Mouse (Mus musculus) thymus, adult 2 months (tissue): ENCODE measurements around the gene Slco3a1. TPM values are rescaled to one million over a fixed set of nuclear protein-coding genes. Genes with fewer than 3 reads are reported as not detected.
A peak's percentile ranks its signal among the peaks of the same experiment; 100 is the strongest.

Source experiments
- DNase-seq: peaks from one replicate; pipeline ENCODE4 v3.0.0; 2021
- H3K27ac ChIP-seq: fragments of 200-500 bp; 2 replicates; pipeline ENCODE4 v1.5.1; 2012; ENCODE audit warnings: low read length, control low read depth; ENCODE audit not compliant: control insufficient read depth, insufficient read depth
- H3K27me3 ChIP-seq: fragments of 200-500 bp; 2 replicates; pipeline ENCODE4 v1.6.1; 2012; ENCODE audit warnings: mild to moderate bottlenecking, low read length, moderate library complexity, mixed read lengths; ENCODE audit not compliant: control insufficient read depth, insufficient read depth
- H3K36me3 ChIP-seq: fragments of 200-500 bp; 2 replicates; pipeline ENCODE4 v1.6.1; 2012; ENCODE audit warnings: mild to moderate bottlenecking, low read length, moderate library complexity; ENCODE audit not compliant: control insufficient read depth, insufficient read depth
- H3K4me1 ChIP-seq: fragments of 200-500 bp; replicated peaks from 2 replicates; pipeline ENCODE4 v1.6.1; 2012; ENCODE audit warnings: low read length; ENCODE audit not compliant: control insufficient read depth, insufficient read depth
- H3K4me3 ChIP-seq: fragments of 200-500 bp; 2 replicates; pipeline ENCODE4 v1.5.1; 2012; ENCODE audit warnings: mild to moderate bottlenecking, low read length, control low read depth, moderate library complexity; ENCODE audit not compliant: control insufficient read depth, insufficient read depth
- CTCF ChIP-seq: fragments of 200-500 bp; IDR thresholded peaks from 2 replicates; pipeline ENCODE4 v1.5.1; 2012; ENCODE audit warnings: mild to moderate bottlenecking, control low read depth, low read length, moderate library complexity, borderline replicate concordance; ENCODE audit not compliant: control insufficient read depth, poor library complexity, insufficient read depth; ENCODE audit errors: extremely low read depth
- POLR2A ChIP-seq: fragments of 200-500 bp; IDR thresholded peaks from 2 replicates; pipeline ENCODE4 v1.6.1; 2012; ENCODE audit warnings: mild to moderate bottlenecking, low read length, control low read depth, moderate library complexity; ENCODE audit not compliant: control insufficient read depth, poor library complexity, insufficient read depth; ENCODE audit errors: extremely low read depth
- WGBS: fragments of 180-500 bp; shearing (Covaris S2); methylation state at CpG from one replicate; pipeline ENCODE4 v1.1.7; 2018; 5-methylcytosine and 5-hydroxymethylcytosine counted together
- polyA plus RNA-seq: library from polyadenylated mRNA; depleted of rRNA; stranded (reverse); fragments of >200 nt; gene quantifications from 2 replicates; pipeline ENCODE4 v1.2.3, GENCODE M21; 2012

Gene Slco3a1
- polyA plus RNA-seq, 1 experiment = 86.0 TPM

GRCm38 (mm10) chr7:74506856-74507255 is 47.7 kb downstream of the Slco3a1 start:
- H3K4me3 ChIP-seq = no peak overlapping the region
- H3K4me1 ChIP-seq = no peaks in the 10 kb centered on the region
- 97% methylated on average over 5 of the region's 5 CpGs for WGBS
- H3K27ac ChIP-seq = no peak overlapping the region
- no peak for DNase-seq
- no peaks in the 10 kb centered on the region; the same call in 1 of the 2 replicates for H3K36me3 ChIP-seq
- TF ChIP-seq POLR2A = no peak
- no peak for TF ChIP-seq CTCF
- no peaks in the 10 kb centered on the region for H3K27me3 ChIP-seq

- no peak for DNase-seq
- H3K4me3 ChIP-seq = no peak overlapping the region
- H3K27me3 ChIP-seq = no peaks in the 10 kb centered on the region
- WGBS = 98% methylated on average over 10 of the region's 10 CpGs
- no peak for TF ChIP-seq POLR2A
- no peak for TF ChIP-seq CTCF
- H3K27ac ChIP-seq = no peak overlapping the region
- H3K4me1 ChIP-seq = no peaks in the 10 kb centered on the region
- no peaks in the 10 kb centered on the region; the same call in 1 of the 2 replicates for H3K36me3 ChIP-seq
Measured at GRCm38 (mm10) chr7:74505635-74506034, 48.9 kb downstream of the Slco3a1 start.

- DNase-seq = no peak
- 96% methylated on average over 10 of the region's 10 CpGs for WGBS
- no peak for TF ChIP-seq CTCF
- TF ChIP-seq POLR2A = no peak
- no peak overlapping the region for H3K27ac ChIP-seq
- H3K27me3 ChIP-seq = no peaks in the 10 kb centered on the region
- H3K4me1 ChIP-seq = peaks cover 8% of the 10 kb centered on the region
- no peak overlapping the region for H3K4me3 ChIP-seq
- H3K36me3 ChIP-seq = no peaks in the 10 kb centered on the region; the same call in 1 of the 2 replicates
Measured at GRCm38 (mm10) chr7:74501187-74501586, 53.4 kb downstream of the Slco3a1 start.

GRCm38 (mm10) chr7:74499470-74499869 is 55.1 kb downstream of the Slco3a1 start:
- no peak for TF ChIP-seq CTCF
- no peak for TF ChIP-seq POLR2A
- DNase-seq = no peak
- no peaks in the 10 kb centered on the region for H3K27me3 ChIP-seq
- no peak overlapping the region for H3K27ac ChIP-seq
- no peak overlapping the region for H3K4me3 ChIP-seq
- peaks cover 12% of the 10 kb centered on the region for H3K4me1 ChIP-seq
- 98% methylated on average over 5 of the region's 5 CpGs for WGBS
- H3K36me3 ChIP-seq = no peaks in the 10 kb centered on the region; the same call in 1 of the 2 replicates

GRCm38 (mm10) chr7:74498266-74498980 is 56.2 kb downstream of the Slco3a1 start:
- Histone ChIP-seq H3K36me3 (no peaks in the 10 kb centered on the region), H3K4me3 (no peak overlapping the region), H3K27ac (no peak overlapping the region), H3K27me3 (no peaks in the 10 kb centered on the region), H3K4me1 (peaks cover 12% of the 10 kb centered on the region)
- no peak for DNase-seq
- TF ChIP-seq POLR2A = no peak
- TF ChIP-seq CTCF = no peak
- WGBS = 77% methylated on average over 4 of the region's 4 CpGs

- no peak for TF ChIP-seq CTCF
- TF ChIP-seq POLR2A = no peak
- 21% methylated on average over 2 of the region's 2 CpGs for WGBS
- Histone ChIP-seq H3K27ac (no peak overlapping the region), H3K4me3 (no peak overlapping the region), H3K4me1 (peaks cover 12% of the 10 kb centered on the region), H3K27me3 (no peaks in the 10 kb centered on the region), H3K36me3 (no peaks in the 10 kb centered on the region)
- peak; percentile 20 for DNase-seq
Measured at GRCm38 (mm10) chr7:74497203-74497602, 57.4 kb downstream of the Slco3a1 start.

GRCm38 (mm10) chr7:74495451-74495850 is 59.1 kb downstream of the Slco3a1 start:
- TF ChIP-seq POLR2A = no peak
- no peak for TF ChIP-seq CTCF
- no peaks in the 10 kb centered on the region for H3K27me3 ChIP-seq
- peak; percentile 34 for DNase-seq
- H3K4me3 ChIP-seq = no peak overlapping the region
- no peaks in the 10 kb centered on the region for H3K36me3 ChIP-seq
- H3K27ac ChIP-seq = no peak overlapping the region
- 7% methylated on average over 2 of the region's 2 CpGs for WGBS
- peaks cover 12% of the 10 kb centered on the region for H3K4me1 ChIP-seq
